Mouse (Mus musculus) bone marrow, adult 2 months (tissue): ENCODE measurements at regions not wholly inside any gene's neighbourhood (a gene's known extent, or its start where the extent isn't known, plus 50 kb on each side); places are given as distances from the start of the nearest gene placed in this dataset.
"Not testable (repeated sequence)": the region's sequence is repeated elsewhere in the genome, so short reads cannot be mapped to it uniquely, and the experiment has no call there.

ENCODE experiments used
- CTCF ChIP-seq: fragments of 200-500 bp; IDR thresholded peaks from 2 replicates; pipeline ENCODE4 v1.5.1; 2011; ENCODE audit warnings: low read length, control low read depth; ENCODE audit not compliant: control insufficient read depth, insufficient read depth
- POLR2A ChIP-seq: fragments of 200-500 bp; IDR thresholded peaks from 2 replicates; pipeline ENCODE4 v1.6.1; 2011; ENCODE audit warnings: low read depth, mild to moderate bottlenecking, control low read depth, low read length, borderline replicate concordance; ENCODE audit not compliant: control insufficient read depth

- not testable (repeated sequence) for TF ChIP-seq POLR2A, CTCF
Observed at GRCm38 (mm10) chr17:9066633-9067032, 78.5 kb downstream of the 1700010I14Rik start.
